In genomic region chr2:25278928-25279882, GRCm38 (mm10) we compare ENCODE assay signal across 9 mouse cellular contexts. TPM values are rescaled to one million over a fixed set of nuclear protein-coding genes. Genes with fewer than 3 reads are reported as not detected.
DNase-seq lines count a peak whose midpoint lies in the region; ATAC-seq and TF ChIP-seq lines count a peak whose summit lies in the region.
"Had no signal": no experiment of that assay in that cellular context is flagged by ENCODE, and none has a peak within 500 bp of the region (broad histone marks: within the 10 kb centered on the region; RNA-seq: fewer than 3 reads in every experiment).

No protein-coding gene starts in this region.

- H3K27me3 ChIP-seq in C2C12 (ENCODE audit: control insufficient read depth, insufficient read depth, insufficient read length) (no peaks in the 10 kb centered on the region), G1E (ENCODE audit: insufficient read depth, low read length) (no peaks in the 10 kb centered on the region)
- no peaks in the 10 kb centered on the region for H3K27me3 ChIP-seq in cerebellum, adult 2 months (ENCODE audit: control insufficient read depth, insufficient read depth, low read length)
- H3K27me3 ChIP-seq in forebrain, embryonic 16.5 days (replicated peaks; ENCODE audit: control insufficient read depth, insufficient read depth, low read length), result no peaks in the 10 kb centered on the region
- H3K27me3 ChIP-seq in kidney, postnatal 0 days (ENCODE audit: insufficient read depth, low read length), result no peaks in the 10 kb centered on the region
- H3K27me3 ChIP-seq in liver, postnatal 0 days (ENCODE audit: insufficient read depth, low read length), result no peaks in the 10 kb centered on the region
- H3K27me3 ChIP-seq: stomach, embryonic 15.5 days had no signal

- TF ChIP-seq POLR2A in cerebellum, adult 2 months (IDR thresholded peaks at IDR 0.05; ENCODE audit: borderline replicate concordance, insufficient read depth, low read length), result no peak

- no peak overlapping the region for H3K27ac ChIP-seq in cerebellum, adult 2 months (ENCODE audit: insufficient read depth, low read length)
- H3K27ac ChIP-seq in forebrain, embryonic 16.5 days (ENCODE audit: low read length), result no peak overlapping the region
- no peak overlapping the region for H3K27ac ChIP-seq in kidney, postnatal 0 days
- no peak overlapping the region for H3K27ac ChIP-seq in liver, postnatal 0 days (ENCODE audit: low read depth)
- H3K27ac ChIP-seq: stomach, embryonic 15.5 days had no signal

- no peaks in the 10 kb centered on the region for H3K9me3 ChIP-seq in G1E (replicated peaks)
- no peaks in the 10 kb centered on the region for H3K9me3 ChIP-seq in forebrain, embryonic 16.5 days (ENCODE audit: control insufficient read depth, low read length)
- H3K9me3 ChIP-seq in kidney, postnatal 0 days (replicated peaks; ENCODE audit: low read length), result no peaks in the 10 kb centered on the region
- H3K9me3 ChIP-seq in liver, postnatal 0 days (ENCODE audit: low read length), result no peaks in the 10 kb centered on the region
- H3K9me3 ChIP-seq: stomach, embryonic 15.5 days had no signal

- peaks cover 95% of the 10 kb centered on the region for H3K36me3 ChIP-seq in C2C12 (ENCODE audit: control insufficient read depth, insufficient read depth)
- peaks cover 97% of the 10 kb centered on the region for H3K36me3 ChIP-seq in G1E (replicated peaks)
- peaks cover 50% of the 10 kb centered on the region for H3K36me3 ChIP-seq in forebrain, embryonic 16.5 days (ENCODE audit: control insufficient read depth, insufficient read depth)
- peaks cover 80% of the 10 kb centered on the region for H3K36me3 ChIP-seq in kidney, postnatal 0 days (ENCODE audit: insufficient read depth, low read length)
- peaks cover 63% of the 10 kb centered on the region for H3K36me3 ChIP-seq in liver, postnatal 0 days (replicated peaks; ENCODE audit: insufficient read depth, low read length)

- TF ChIP-seq CTCF in C2C12 (IDR thresholded peaks at IDR 0.05; ENCODE audit: control insufficient read depth, insufficient read depth, insufficient read length) (peak; percentile 48), G1E (IDR thresholded peaks at IDR 0.05; ENCODE audit: low read depth, low read length) (peak; percentile 59; the same call in 1 of the 2 replicates)
- peak; percentile 85 for TF ChIP-seq CTCF in cerebellum, adult 2 months (IDR thresholded peaks at IDR 0.05; ENCODE audit: borderline replicate concordance, insufficient read depth, low read depth, low read length)
- TF ChIP-seq CTCF in kidney, postnatal 0 days (IDR thresholded peaks at IDR 0.05; ENCODE audit: low read depth), result peak; percentile 95
- TF ChIP-seq CTCF in liver, postnatal 0 days (IDR thresholded peaks at IDR 0.05; ENCODE audit: low read depth), result peak; percentile 92

- no peak for ATAC-seq in G1E (ENCODE audit: extremely low read depth, insufficient number of reproducible peaks, low FRiP score, poor library complexity, severe bottlenecking)
- 0 out of 2 replicates have a peak, but pooled peaks have one; percentile 26 for ATAC-seq in forebrain, embryonic 16.5 days
- no peak; the same call in 1 of the 2 replicates for ATAC-seq in kidney, postnatal 0 days (replicated peaks; ENCODE audit: low FRiP score, low read depth)
- ATAC-seq in liver, postnatal 0 days, result peak; percentile 75
- ATAC-seq in neutrophil, adult 5-6 weeks (ENCODE audit: extremely low read depth, insufficient number of reproducible peaks, low FRiP score, poor library complexity, severe bottlenecking), result peak; percentile 75

- no peak overlapping the region for H3K9ac ChIP-seq in forebrain, embryonic 16.5 days (replicated peaks; ENCODE audit: low read depth, low read length)
- H3K9ac ChIP-seq in kidney, postnatal 0 days (ENCODE audit: low read depth, low read length), result no peak overlapping the region
- no peak overlapping the region for H3K9ac ChIP-seq in liver, postnatal 0 days (replicated peaks)
- H3K9ac ChIP-seq: stomach, embryonic 15.5 days had no signal

- WGBS in cerebellum, adult 2 months, result 52% methylated on average over 13 of the region's 13 CpGs
- 59% methylated on average over 13 of the region's 13 CpGs for WGBS in forebrain, embryonic 16.5 days
- 62% methylated on average over 13 of the region's 13 CpGs for WGBS in kidney, postnatal 0 days
- 61% methylated on average over 13 of the region's 13 CpGs for WGBS in liver, postnatal 0 days (ENCODE audit: insufficient replicate concordance)

- no peak for DNase-seq in G1E (ENCODE audit: low spot score)
- DNase-seq in cerebellum, adult 2 months, result peak; percentile 81 to 88
- DNase-seq in kidney, postnatal 0 days (ENCODE audit: low spot score), result peak; percentile 89
- DNase-seq in liver, postnatal 0 days, result peak; percentile 90
- peak; percentile 84 for DNase-seq in urinary bladder, postnatal 25 days (ENCODE audit: low spot score)

- H3K4me3 ChIP-seq in C2C12 (ENCODE audit: insufficient read depth, poor library complexity, severe bottlenecking) (no peak overlapping the region), G1E (ENCODE audit: low read depth, low read length) (no peak overlapping the region)
- H3K4me3 ChIP-seq in cerebellum, adult 2 months (replicated peaks; ENCODE audit: insufficient read depth, low read depth, low read length), result no peak overlapping the region
- H3K4me3 ChIP-seq in forebrain, embryonic 16.5 days (replicated peaks; ENCODE audit: low read length), result no peak overlapping the region
- no peak overlapping the region for H3K4me3 ChIP-seq in kidney, postnatal 0 days (replicated peaks; ENCODE audit: low read depth, low read length)
- no peak overlapping the region for H3K4me3 ChIP-seq in liver, postnatal 0 days (ENCODE audit: low read depth, low read length)
- H3K4me3 ChIP-seq: stomach, embryonic 15.5 days had no signal

- H3K4me1 ChIP-seq in G1E (ENCODE audit: insufficient read depth, low read depth, low read length), result peaks cover 4% of the 10 kb centered on the region; the same call in 1 of the 2 replicates
- no peaks in the 10 kb centered on the region for H3K4me1 ChIP-seq in cerebellum, adult 2 months (ENCODE audit: control insufficient read depth, insufficient read depth, low read length)
- H3K4me1 ChIP-seq in forebrain, embryonic 16.5 days (replicated peaks; ENCODE audit: control insufficient read depth, insufficient read depth, low read length), result 0 out of 2 replicates have a peak, but pooled peaks cover 3% of the 10 kb centered on the region
- no peaks in the 10 kb centered on the region for H3K4me1 ChIP-seq in kidney, postnatal 0 days (replicated peaks; ENCODE audit: insufficient read depth, low read length)
- no peaks in the 10 kb centered on the region for H3K4me1 ChIP-seq in liver, postnatal 0 days (ENCODE audit: insufficient read depth)
- H3K4me1 ChIP-seq: stomach, embryonic 15.5 days had no signal

- peaks cover 11% of the 10 kb centered on the region for H3K79me2 ChIP-seq in C2C12 (ENCODE audit: control insufficient read depth, insufficient read depth)

- TF ChIP-seq EP300 in liver, postnatal 0 days (IDR thresholded peaks at IDR 0.05; ENCODE audit: low read depth), result no peak

- peaks cover 3% of the 10 kb centered on the region for H3K79me3 ChIP-seq in C2C12 (ENCODE audit: low read depth)

- no peak overlapping the region for H3ac ChIP-seq in C2C12 (ENCODE audit: control insufficient read depth, insufficient read length, low read depth)

- no peak overlapping the region for H3K4me2 ChIP-seq in forebrain, embryonic 16.5 days (ENCODE audit: low read length)
- H3K4me2 ChIP-seq in kidney, postnatal 0 days (ENCODE audit: low read length), result no peak overlapping the region
- no peak overlapping the region for H3K4me2 ChIP-seq in liver, postnatal 0 days (ENCODE audit: low read depth, low read length)
- H3K4me2 ChIP-seq: stomach, embryonic 15.5 days had no signal

RNA-seq across cellular contexts. Expression of gene Anapc2, which starts 6.9 kb away (rescaled TPM):
- polyA plus RNA-seq in C2C12 (2012; fragmentation: generic; extraction: Trizol), result 89.4 TPM
- total RNA-seq in G1E (2014; fragmentation: Nextera tagmentation), result 39.5 and 50.3 TPM in 2 replicates
- total RNA-seq in G1E (2017), result 19.7 and 24.4 TPM in 2 replicates
- polyA plus RNA-seq in G1E (2012), result 23.0 and 25.3 TPM in 2 replicates
- polyA plus RNA-seq in cerebellum, adult 2 months (2012; rRNA removed), result 103 TPM in 2 replicates
- polyA plus RNA-seq in forebrain, embryonic 16.5 days (2015; fragmentation: Nextera tagmentation; extraction: Ambion mirVana), result 150 and 159 TPM in 2 replicates
- polyA plus RNA-seq in kidney, postnatal 0 days (2015; fragmentation: Nextera tagmentation; extraction: Ambion mirVana), result 79.4 and 84.0 TPM in 2 replicates
- polyA plus RNA-seq in liver, postnatal 0 days (2015; fragmentation: Nextera tagmentation; extraction: Ambion mirVana), result 19.8 and 22.8 TPM in 2 replicates
- 49.5 and 82.2 TPM in 2 replicates for total RNA-seq in neutrophil, adult 5-6 weeks (2017)

RNA-seq across cellular contexts. Expression of gene Ssna1, which starts 7.0 kb away (rescaled TPM):
- 143 TPM for polyA plus RNA-seq in C2C12 (2012; fragmentation: generic; extraction: Trizol)
- total RNA-seq in G1E (2014; fragmentation: Nextera tagmentation), result 35.9 and 47.0 TPM in 2 replicates
- 100 and 107 TPM in 2 replicates for total RNA-seq in G1E (2017)
- polyA plus RNA-seq in G1E (2012), result 237 and 259 TPM in 2 replicates
- polyA plus RNA-seq in cerebellum, adult 2 months (2012; rRNA removed), result 74.5 and 75.9 TPM in 2 replicates
- 199 and 204 TPM in 2 replicates for polyA plus RNA-seq in forebrain, embryonic 16.5 days (2015; fragmentation: Nextera tagmentation; extraction: Ambion mirVana)
- polyA plus RNA-seq in kidney, postnatal 0 days (2015; fragmentation: Nextera tagmentation; extraction: Ambion mirVana), result 172 TPM in 2 replicates
- polyA plus RNA-seq in liver, postnatal 0 days (2015; fragmentation: Nextera tagmentation; extraction: Ambion mirVana), result 77.2 and 81.7 TPM in 2 replicates
- total RNA-seq in neutrophil, adult 5-6 weeks (2017), result 31.0 and 33.0 TPM in 2 replicates

RNA-seq across cellular contexts. Expression of gene Tmem210, which starts 8.7 kb away (rescaled TPM):
- polyA plus RNA-seq in C2C12 (2012; fragmentation: generic; extraction: Trizol) (not detected), G1E (2012) (not detected in 2 replicates)
- total RNA-seq in G1E (2014; fragmentation: Nextera tagmentation) (not detected in 2 replicates), G1E (2017) (not detected in 2 replicates)
- not detected in 2 replicates for polyA plus RNA-seq in cerebellum, adult 2 months (2012; rRNA removed)
- not detected in 2 replicates for polyA plus RNA-seq in forebrain, embryonic 16.5 days (2015; fragmentation: Nextera tagmentation; extraction: Ambion mirVana)
- not detected in 2 replicates for polyA plus RNA-seq in kidney, postnatal 0 days (2015; fragmentation: Nextera tagmentation; extraction: Ambion mirVana)
- not detected in 2 replicates for polyA plus RNA-seq in liver, postnatal 0 days (2015; fragmentation: Nextera tagmentation; extraction: Ambion mirVana)
- not detected in 2 replicates for total RNA-seq in neutrophil, adult 5-6 weeks (2017)
- polyA plus RNA-seq: stomach, embryonic 15.5 days had no signal

RNA-seq across cellular contexts. Expression of gene Lrrc26, which starts 10.5 kb away (rescaled TPM):
- polyA plus RNA-seq in C2C12 (2012; fragmentation: generic; extraction: Trizol) (not detected), G1E (2012) (not detected in 2 replicates)
- total RNA-seq in G1E (2014; fragmentation: Nextera tagmentation) (not detected in 2 replicates), G1E (2017) (not detected in 2 replicates)
- polyA plus RNA-seq in cerebellum, adult 2 months (2012; rRNA removed), result 0.20 and 0.21 TPM in 2 replicates
- 0.21 TPM in 1 of 2 replicates, not detected in the other for polyA plus RNA-seq in forebrain, embryonic 16.5 days (2015; fragmentation: Nextera tagmentation; extraction: Ambion mirVana)
- polyA plus RNA-seq in kidney, postnatal 0 days (2015; fragmentation: Nextera tagmentation; extraction: Ambion mirVana), result 0.29 and 0.48 TPM in 2 replicates
- not detected in 2 replicates for polyA plus RNA-seq in liver, postnatal 0 days (2015; fragmentation: Nextera tagmentation; extraction: Ambion mirVana)
- not detected in 2 replicates for total RNA-seq in neutrophil, adult 5-6 weeks (2017)

RNA-seq across cellular contexts. Expression of gene Tprn, which starts 16.8 kb away (rescaled TPM):
- polyA plus RNA-seq in C2C12 (2012; fragmentation: generic; extraction: Trizol), result 7.4 TPM
- 13.6 and 22.0 TPM in 2 replicates for total RNA-seq in G1E (2014; fragmentation: Nextera tagmentation)
- 8.1 and 10.0 TPM in 2 replicates for total RNA-seq in G1E (2017)
- 51.5 and 52.8 TPM in 2 replicates for polyA plus RNA-seq in G1E (2012)
- 91.0 and 96.9 TPM in 2 replicates for polyA plus RNA-seq in cerebellum, adult 2 months (2012; rRNA removed)
- polyA plus RNA-seq in forebrain, embryonic 16.5 days (2015; fragmentation: Nextera tagmentation; extraction: Ambion mirVana), result 14.8 and 16.4 TPM in 2 replicates
- 17.1 and 18.0 TPM in 2 replicates for polyA plus RNA-seq in kidney, postnatal 0 days (2015; fragmentation: Nextera tagmentation; extraction: Ambion mirVana)
- 5.3 TPM in 2 replicates for polyA plus RNA-seq in liver, postnatal 0 days (2015; fragmentation: Nextera tagmentation; extraction: Ambion mirVana)
- total RNA-seq in neutrophil, adult 5-6 weeks (2017), result 4.9 and 6.9 TPM in 2 replicates

Comparison
In these comparisons a context has a peak if more than half of its experiments do, and no peak if none do; other contexts are left out.
1. ATAC-seq: peak in forebrain, embryonic 16.5 days (single experiment), liver, postnatal 0 days (single experiment) and neutrophil, adult 5-6 weeks (single experiment); none in G1E (single experiment) and kidney, postnatal 0 days (single experiment).
2. Peak in every context shown above with its lines, with median percentiles within 50 percentile points of each other: CTCF ChIP-seq.